Comparison of ENCODE assay signal across 16 mouse cellular contexts in genomic region chr5:29270879-29271278, GRCm38 (mm10).
DNase-seq lines count a peak whose midpoint lies in the region; ATAC-seq and TF ChIP-seq lines count a peak whose summit lies in the region.
"Had no signal": no experiment of that assay in that cellular context is flagged by ENCODE, and none has a peak within 500 bp of the region (broad histone marks: within the 10 kb centered on the region; RNA-seq: fewer than 3 reads in every experiment).

No protein-coding gene starts in this region.

- no peaks in the 10 kb centered on the region for H3K4me1 ChIP-seq in midbrain, postnatal 0 days (ENCODE audit: insufficient read depth, low read length)
- H3K4me1 ChIP-seq in midbrain, embryonic 10.5 days: 0 out of 2 replicates have a peak, but pooled peaks cover 7% of the 10 kb centered on the region
- H3K4me1 ChIP-seq in stomach, postnatal 0 days (replicated peaks; ENCODE audit: control insufficient read depth, insufficient read depth): no peaks in the 10 kb centered on the region
- H3K4me1 ChIP-seq: embryonic facial prominence, embryonic 13.5 days; forebrain, embryonic 10.5 days; neural tube, embryonic 12.5 days had no signal

- H3K9ac ChIP-seq in midbrain, postnatal 0 days (replicated peaks; ENCODE audit: low read length, poor library complexity, severe bottlenecking): no peak overlapping the region
- H3K9ac ChIP-seq in stomach, postnatal 0 days (ENCODE audit: low read length): no peak overlapping the region
- H3K9ac ChIP-seq: embryonic facial prominence, embryonic 13.5 days; neural tube, embryonic 12.5 days had no signal

- no peak for TF ChIP-seq EP300 in stomach, postnatal 0 days (optimal IDR thresholded peaks at IDR 0.05)

- H3K27me3 ChIP-seq in midbrain, postnatal 0 days (ENCODE audit: insufficient read depth, low read length): no peaks in the 10 kb centered on the region
- H3K27me3 ChIP-seq in midbrain, embryonic 10.5 days (ENCODE audit: low read depth, poor library complexity, severe bottlenecking): no peaks in the 10 kb centered on the region
- no peaks in the 10 kb centered on the region for H3K27me3 ChIP-seq in stomach, postnatal 0 days (ENCODE audit: control insufficient read depth, insufficient read depth, low read length)
- H3K27me3 ChIP-seq: embryonic facial prominence, embryonic 13.5 days; neural tube, embryonic 12.5 days had no signal

- no peaks in the 10 kb centered on the region for H3K9me3 ChIP-seq in midbrain, postnatal 0 days (ENCODE audit: low read length)
- no peaks in the 10 kb centered on the region for H3K9me3 ChIP-seq in midbrain, embryonic 10.5 days (replicated peaks)
- no peaks in the 10 kb centered on the region for H3K9me3 ChIP-seq in stomach, postnatal 0 days (ENCODE audit: control insufficient read depth, low read length)
- H3K9me3 ChIP-seq: embryonic facial prominence, embryonic 13.5 days; forebrain, embryonic 10.5 days; neural tube, embryonic 12.5 days had no signal

- H3K36me3 ChIP-seq in midbrain, postnatal 0 days (ENCODE audit: insufficient read depth, low read length): no peaks in the 10 kb centered on the region
- H3K36me3 ChIP-seq in midbrain, embryonic 10.5 days: no peaks in the 10 kb centered on the region
- no peaks in the 10 kb centered on the region for H3K36me3 ChIP-seq in stomach, postnatal 0 days (ENCODE audit: control insufficient read depth, insufficient read depth, low read length)
- H3K36me3 ChIP-seq: embryonic facial prominence, embryonic 13.5 days; forebrain, embryonic 10.5 days; neural tube, embryonic 12.5 days had no signal

- no peak overlapping the region for H3K4me3 ChIP-seq in layer of hippocampus, adult 2 months
- H3K4me3 ChIP-seq in midbrain, postnatal 0 days (ENCODE audit: low read depth, low read length): no peak overlapping the region
- no peak overlapping the region for H3K4me3 ChIP-seq in midbrain, embryonic 10.5 days
- no peak overlapping the region for H3K4me3 ChIP-seq in stomach, postnatal 0 days (ENCODE audit: low read depth, low read length)
- H3K4me3 ChIP-seq: embryonic facial prominence, embryonic 13.5 days; forebrain, embryonic 10.5 days; neural tube, embryonic 12.5 days had no signal

- 56% methylated on average over 4 of the region's 4 CpGs for WGBS in midbrain, postnatal 0 days
- WGBS in midbrain, embryonic 10.5 days: 63% methylated on average over 4 of the region's 4 CpGs
- WGBS in stomach, postnatal 0 days: 41% methylated on average over 4 of the region's 4 CpGs

- peak; percentile 65 for TF ChIP-seq CTCF in layer of hippocampus, adult 2 months (conservative IDR thresholded peaks at IDR 0.05)
- peak; percentile 56 for TF ChIP-seq CTCF in midbrain, postnatal 0 days (IDR thresholded peaks at IDR 0.05)
- peak; percentile 68 for TF ChIP-seq CTCF in stomach, postnatal 0 days (IDR thresholded peaks at IDR 0.05; ENCODE audit: low read depth)

- no peak for ATAC-seq in midbrain, postnatal 0 days (ENCODE audit: low FRiP score)
- peak; percentile 81 for ATAC-seq in stomach, postnatal 0 days (ENCODE audit: low FRiP score, low TSS enrichment)
- ATAC-seq: activated CD4-positive, CD25-positive, alpha-beta regulatory T cell, adult 4 months; hindbrain, embryonic 16.5 days had no signal

- DNase-seq in adrenal gland, adult (ENCODE audit: inconsistent age in 2 of 2, low spot score in 1 of 2): peak; percentile 44 to 69
- no peak for DNase-seq in adrenal gland, postnatal 4 days (ENCODE audit: low spot score in 2 of 2)
- DNase-seq in layer of hippocampus, adult 2 months (ENCODE audit: low spot score in 2 of 2): no peak
- no peak for DNase-seq in layer of hippocampus, postnatal 36 days
- DNase-seq in midbrain, postnatal 0 days (ENCODE audit: low spot score): no peak
- DNase-seq in midbrain, embryonic 10.5 days (ENCODE audit: low spot score): no peak
- DNase-seq in stomach, postnatal 0 days (ENCODE audit: low spot score): peak; percentile 37
- DNase-seq in thymus, postnatal 25 days: no peak
- DNase-seq: cerebellum, postnatal 14 days; thymus, postnatal 14 days had no signal

- no peak overlapping the region for H3K27ac ChIP-seq in layer of hippocampus, adult 2 months
- H3K27ac ChIP-seq in midbrain, postnatal 0 days (ENCODE audit: low read depth, low read length): no peak overlapping the region
- H3K27ac ChIP-seq in midbrain, embryonic 10.5 days (replicated peaks): no peak overlapping the region
- no peak overlapping the region for H3K27ac ChIP-seq in stomach, postnatal 0 days (replicated peaks)
- H3K27ac ChIP-seq: embryonic facial prominence, embryonic 13.5 days; forebrain, embryonic 10.5 days; neural tube, embryonic 12.5 days had no signal

- no peak overlapping the region for H3K4me2 ChIP-seq in midbrain, postnatal 0 days (ENCODE audit: low read depth, low read length, poor library complexity, severe bottlenecking)
- H3K4me2 ChIP-seq in stomach, postnatal 0 days (replicated peaks; ENCODE audit: low read depth): no peak overlapping the region
- H3K4me2 ChIP-seq: embryonic facial prominence, embryonic 13.5 days; heart, embryonic 11.5 days; neural tube, embryonic 12.5 days had no signal

Comparison
In these comparisons a context has a peak if more than half of its experiments do, and no peak if none do; other contexts are left out.
1. DNase-seq: peak in adrenal gland, adult (2 of 2) and stomach, postnatal 0 days (single experiment); none in adrenal gland, postnatal 4 days (0 of 2), layer of hippocampus, adult 2 months (0 of 2), layer of hippocampus, postnatal 36 days (0 of 2), midbrain, postnatal 0 days (single experiment), midbrain, embryonic 10.5 days (single experiment) and thymus, postnatal 25 days (single experiment).
2. Peak in every context shown above with its lines, with median percentiles within 50 percentile points of each other: CTCF ChIP-seq.